Mouse (Mus musculus) cerebellum, postnatal 36 days (tissue): ENCODE measurements around the gene Armc10.
"Not testable (repeated sequence)": the region's sequence is repeated elsewhere in the genome, so short reads cannot be mapped to it uniquely, and the experiment has no call there.

Source experiments
- DNase-seq, 2 experiments: peaks; one replicate each; pipeline ENCODE4 v3.0.0; 2021 to 2022; ENCODE audit warnings: mixed read lengths in 2 of 2

Gene Armc10

DNA sequence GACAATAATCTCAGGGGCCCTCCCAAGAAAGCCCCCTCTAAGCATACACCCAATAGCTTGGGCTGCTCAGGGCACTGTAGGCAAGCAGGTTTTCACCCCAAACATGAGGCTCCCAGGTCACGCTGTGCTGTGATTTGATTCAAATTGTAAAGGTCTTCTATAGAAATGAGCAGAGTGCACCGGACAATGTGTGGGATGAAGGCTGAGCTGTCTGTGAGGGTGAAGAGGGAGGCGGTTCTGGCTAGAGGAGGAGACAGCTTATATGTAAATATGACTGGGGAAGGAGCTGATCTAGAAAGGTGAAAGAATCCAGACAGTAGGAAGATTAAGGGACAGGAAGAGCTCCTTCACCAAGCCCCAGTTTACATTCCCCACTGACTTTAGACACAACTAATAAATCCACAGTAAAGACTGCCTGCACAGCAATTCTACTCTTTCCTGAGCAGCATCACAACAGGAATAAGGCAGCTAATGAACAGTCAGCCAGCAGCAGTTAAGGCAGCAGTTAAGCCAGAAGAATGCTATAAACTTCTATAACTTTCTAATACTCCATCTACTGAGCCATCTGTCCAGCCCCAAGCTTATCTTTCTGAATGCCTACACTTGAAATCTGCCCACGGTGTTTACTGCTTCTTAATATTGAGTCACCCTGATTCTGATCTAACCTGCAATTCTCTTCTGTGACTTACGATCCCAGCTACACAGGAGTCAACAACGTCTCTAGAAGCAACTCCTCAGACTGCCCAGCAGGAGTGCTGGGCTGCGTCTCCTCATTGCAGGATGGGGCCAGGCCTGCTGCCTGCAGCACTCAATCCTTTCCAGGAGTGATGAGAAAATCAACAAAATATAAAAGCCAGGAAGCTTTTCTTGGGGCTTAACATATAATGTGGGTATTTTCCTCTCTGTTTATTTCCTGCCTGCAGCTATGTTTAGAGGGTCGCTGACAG lies 21.9 kb downstream of the Armc10 start:
- DNase-seq: no peak

DNA sequence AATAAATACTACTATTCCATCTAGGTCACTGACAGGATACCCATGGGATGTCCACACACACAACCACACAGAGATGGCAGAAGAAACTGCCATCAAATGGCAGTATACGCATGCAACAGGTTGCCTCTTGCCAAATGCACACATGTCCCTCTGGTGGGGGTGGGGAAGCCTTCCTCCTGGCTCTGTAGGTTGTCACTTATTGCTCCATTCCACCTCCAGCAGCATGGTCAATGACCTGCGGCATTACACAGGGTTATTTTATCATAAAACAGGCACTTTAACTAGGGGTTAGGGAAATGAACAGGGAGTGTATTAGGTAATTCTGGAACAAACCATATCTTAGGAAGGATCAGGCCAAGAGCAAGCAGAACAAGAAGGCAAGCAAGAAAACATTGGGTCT lies 23.7 kb downstream of the Armc10 start:
- no peak for DNase-seq

DNA sequence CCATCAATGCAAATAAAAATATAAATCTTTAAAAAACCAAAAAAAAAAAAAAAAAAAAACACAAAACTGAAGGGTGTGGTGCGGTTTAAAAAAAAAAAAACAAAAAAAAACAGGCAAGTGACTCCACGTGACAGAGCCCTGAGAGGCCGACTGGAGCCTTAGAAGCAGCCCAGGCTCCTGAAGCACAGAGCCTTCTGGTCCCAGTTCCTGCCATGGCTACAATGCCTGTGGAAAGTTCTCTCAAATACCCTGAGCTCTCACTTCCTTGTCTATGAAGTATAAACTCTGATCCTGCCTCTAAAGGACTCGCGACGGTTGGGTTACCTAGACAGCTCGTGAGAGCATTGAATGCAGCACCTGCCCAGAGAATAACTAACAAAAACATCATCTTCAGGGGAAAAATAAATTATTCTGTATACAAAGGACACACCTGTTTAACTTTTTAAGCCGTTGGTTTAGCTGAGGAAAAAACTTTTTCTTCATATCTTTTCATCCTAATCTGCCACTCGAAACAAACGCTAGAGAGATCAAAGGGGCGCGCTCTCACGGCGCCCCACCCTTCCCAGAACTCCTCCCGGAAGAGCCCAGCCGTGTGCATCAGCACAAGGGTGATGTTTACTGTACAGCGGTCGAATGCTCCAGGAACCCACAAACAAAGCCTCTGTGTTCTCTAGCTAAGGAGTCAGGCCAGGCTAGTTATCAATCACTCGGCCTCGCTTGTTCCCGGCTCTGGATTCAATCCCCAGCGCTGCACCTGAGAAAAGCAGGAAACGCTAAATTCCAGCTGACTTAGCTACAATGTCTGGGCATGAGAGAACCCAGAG lies 27.4 kb downstream of the Armc10 start:
- DNase-seq: no peak

DNA sequence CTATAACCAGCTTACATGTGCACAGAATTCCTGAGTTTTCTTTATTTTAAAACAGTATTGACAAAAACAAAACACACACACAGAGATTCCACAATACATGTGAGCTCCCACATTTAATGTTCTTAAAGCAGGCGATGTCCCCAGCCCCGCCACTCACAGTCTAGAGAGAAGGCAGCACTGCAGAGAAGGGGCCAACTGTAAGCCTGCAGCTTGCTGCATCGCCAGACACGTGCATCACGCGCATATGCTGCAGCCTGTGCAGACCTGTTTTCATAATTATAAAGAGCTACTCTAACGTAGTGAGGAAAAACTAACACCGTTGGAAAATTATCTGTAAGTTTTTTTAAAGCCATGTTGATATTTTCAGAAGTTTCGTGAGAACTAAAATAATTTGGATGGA lies 28.1 kb downstream of the Armc10 start:
- DNase-seq: no peak

DNA sequence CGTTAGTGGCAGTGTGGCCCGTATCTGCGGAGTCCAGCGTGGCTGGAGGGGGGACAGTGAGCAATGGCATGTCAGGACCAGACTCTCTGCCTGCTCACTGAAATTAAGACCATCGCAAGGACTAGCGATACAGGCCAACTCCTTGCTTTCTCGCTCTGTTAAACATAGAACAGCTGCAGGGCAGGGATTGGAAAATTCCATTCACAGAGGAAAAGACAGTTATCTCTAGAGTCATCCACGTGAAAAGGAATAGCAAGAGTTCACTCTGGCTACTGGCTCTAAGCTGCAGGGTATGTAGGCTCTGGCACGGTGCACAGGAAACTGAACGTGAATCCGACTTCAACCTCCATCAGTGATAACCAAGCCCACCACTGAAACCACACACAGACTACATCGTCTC lies 29.4 kb downstream of the Armc10 start:
- no peak for DNase-seq

DNA sequence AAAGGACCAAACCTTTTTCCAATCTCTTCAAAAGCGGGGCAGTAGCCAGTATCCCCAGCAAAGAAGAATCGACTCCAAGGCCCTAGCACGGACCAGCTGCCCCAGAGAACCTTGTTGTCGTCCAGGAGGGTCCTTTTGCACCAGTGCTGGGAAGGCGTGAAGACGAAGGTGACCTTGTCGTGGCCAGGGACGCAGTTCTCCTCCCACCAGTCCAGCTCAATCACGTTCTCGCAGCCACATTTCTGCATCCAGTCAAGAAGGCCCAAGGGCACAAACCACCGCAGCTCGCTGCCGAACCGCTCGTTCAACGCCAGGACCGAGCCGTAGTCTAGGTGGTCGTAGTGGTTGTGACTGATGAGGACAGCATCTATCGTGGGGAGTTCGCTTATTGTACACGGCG lies 29.9 kb downstream of the Armc10 start:
- no peak for DNase-seq

DNA sequence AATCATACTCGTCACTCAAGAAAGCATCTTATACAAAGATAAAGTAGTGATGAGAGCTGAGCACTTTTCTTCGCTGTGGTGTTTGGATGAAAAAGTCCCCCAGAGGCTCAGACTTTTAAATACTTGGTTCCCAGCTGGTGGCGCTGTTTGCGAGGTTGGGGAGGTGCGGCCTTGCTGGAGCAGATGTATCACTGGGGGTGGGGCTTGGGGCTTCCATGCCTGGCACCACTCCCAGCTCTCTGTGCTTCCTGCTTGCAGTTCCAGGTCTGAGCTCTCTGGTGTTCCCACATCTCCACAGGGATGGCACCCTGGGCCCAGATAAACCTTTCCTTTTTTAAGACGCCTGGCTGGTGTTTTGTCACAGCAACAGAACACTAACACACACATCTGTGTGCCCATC lies 32.3 kb downstream of the Armc10 start:
- no peak for DNase-seq

DNA sequence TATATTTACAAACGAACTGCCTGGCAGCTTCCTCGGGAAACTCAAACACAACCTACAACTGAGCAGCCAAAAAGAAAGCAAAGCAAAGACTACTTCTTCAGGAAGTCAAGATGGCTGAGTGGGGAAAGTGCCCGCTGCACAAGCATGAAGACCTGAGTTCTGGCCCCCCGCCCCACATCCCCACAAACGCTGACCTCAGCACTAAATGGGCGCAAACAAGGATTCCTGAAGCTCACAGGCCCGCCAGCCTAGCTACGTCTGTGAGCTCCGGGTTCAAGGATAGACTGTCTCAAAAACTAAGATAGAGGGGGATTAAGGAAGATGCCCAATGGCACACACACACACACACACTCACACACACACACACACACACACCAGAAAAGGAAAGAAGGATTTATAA lies 32.8 kb downstream of the Armc10 start:
- DNase-seq: no peak

DNA sequence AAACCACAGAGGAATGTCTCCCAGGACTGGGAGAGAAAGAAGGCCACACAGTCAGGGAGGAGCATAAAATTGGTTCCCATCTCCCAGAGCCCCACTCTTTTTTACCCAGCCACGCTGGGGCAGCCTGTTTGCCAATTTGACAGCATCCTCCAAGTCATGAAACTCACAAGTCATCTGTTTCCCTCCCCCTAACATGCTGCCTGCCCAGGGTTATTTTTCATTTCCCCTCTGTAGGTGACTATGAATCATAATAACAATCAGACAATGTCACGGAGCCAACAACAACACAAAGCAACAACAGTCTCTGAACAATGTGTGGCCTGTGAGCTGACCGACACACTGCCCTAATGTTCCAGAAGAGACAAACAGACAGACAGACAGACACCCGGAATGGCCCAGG lies 34.4 kb downstream of the Armc10 start:
- DNase-seq: no peak

DNA sequence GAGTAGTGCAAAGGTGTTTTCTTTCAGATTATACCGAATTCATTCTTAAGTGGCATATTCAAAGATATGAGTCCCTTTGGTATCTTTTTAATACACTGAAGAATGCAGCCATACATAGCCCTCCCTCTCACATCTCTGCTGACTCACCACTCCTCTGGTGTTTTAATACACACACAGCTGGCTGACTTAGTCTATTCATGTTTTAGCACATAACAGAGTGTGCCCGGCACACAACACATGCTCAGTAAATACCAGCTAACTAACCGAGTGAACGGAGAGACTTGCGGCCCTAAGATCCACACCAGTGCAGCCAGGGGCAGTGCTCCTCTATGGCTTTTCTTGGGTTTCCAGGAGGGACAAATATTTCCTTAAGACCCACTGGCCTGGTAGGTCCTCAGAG lies 35.3 kb downstream of the Armc10 start:
- no peak for DNase-seq

DNA sequence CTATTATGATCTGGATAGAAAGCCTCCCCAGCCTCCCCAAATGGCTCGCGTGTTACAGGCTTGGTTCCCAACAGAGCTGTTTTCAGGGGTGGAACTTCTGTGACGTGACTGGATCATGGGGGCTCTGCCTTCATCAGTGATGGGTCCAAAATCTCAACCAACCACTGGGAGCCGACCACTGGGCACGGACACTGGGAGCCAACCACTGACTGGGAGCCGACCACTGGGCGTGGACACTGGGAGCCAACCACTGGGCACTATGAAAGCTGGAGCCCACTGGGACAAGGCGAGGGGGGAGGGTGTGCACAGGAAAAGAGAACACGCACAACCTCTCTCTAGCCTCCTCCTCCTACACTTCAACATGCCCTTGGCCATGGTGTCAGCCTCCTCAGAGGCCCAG lies 38.2 kb downstream of the Armc10 start:
- DNase-seq: no peak

DNA sequence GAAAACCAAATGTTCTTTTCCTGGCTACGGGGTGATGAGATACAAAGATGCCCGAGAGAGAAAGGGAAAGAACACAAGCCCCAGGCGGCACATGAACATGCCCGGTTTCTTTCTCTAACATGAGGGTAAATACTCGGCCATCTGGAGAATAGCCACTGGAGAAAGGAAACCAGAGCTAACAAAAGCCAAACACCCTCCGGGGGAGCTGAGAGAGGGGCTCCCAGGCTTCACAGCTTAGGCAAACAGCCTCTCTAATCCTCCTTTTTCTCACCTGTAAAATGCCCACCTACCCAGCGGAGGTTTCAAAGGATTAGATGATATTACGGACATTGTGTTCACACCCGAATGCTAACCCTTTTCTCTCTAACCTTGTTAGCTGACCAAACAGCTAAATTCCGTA lies 39.4 kb downstream of the Armc10 start:
- DNase-seq: no peak

DNA sequence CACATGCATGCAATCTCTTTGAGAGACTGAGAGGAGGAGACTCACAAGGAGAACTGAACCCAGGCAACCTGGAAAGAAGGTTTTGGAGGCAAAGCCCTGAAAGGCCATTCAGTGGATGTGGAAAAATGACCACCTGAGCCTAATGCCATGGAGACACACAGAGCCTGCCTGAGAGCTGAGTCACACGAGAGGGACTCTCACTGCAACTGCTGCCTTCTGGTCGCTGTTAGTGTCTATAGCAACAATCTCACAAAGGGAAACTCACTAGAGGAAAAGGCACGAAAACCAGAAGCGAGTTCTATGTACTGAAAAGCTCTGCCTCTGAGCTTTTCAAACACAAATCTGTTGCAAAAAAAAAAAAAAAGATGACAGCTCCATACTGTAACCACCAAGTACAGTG lies 41.4 kb downstream of the Armc10 start:
- DNase-seq: no peak

DNA sequence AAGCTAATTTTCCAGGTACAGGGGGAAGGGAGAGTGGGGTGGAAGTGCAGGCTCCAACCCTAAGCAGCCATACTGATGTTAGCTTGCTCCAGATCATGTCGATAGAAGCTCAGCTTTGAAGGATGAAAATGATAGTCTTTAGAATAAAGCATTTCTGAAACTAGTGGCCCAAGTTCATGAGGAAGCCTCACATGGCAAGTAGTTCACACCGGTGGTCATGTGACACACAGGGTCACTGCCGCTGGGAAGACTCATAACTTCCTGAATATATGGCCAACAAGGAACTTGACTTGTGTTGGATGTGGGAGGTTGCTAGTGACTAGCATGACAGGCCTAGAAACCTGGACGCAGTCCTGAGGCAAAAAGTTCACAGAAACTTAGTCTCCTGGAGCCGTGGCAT lies 46.6 kb downstream of the Armc10 start:
- no peak for DNase-seq

DNA sequence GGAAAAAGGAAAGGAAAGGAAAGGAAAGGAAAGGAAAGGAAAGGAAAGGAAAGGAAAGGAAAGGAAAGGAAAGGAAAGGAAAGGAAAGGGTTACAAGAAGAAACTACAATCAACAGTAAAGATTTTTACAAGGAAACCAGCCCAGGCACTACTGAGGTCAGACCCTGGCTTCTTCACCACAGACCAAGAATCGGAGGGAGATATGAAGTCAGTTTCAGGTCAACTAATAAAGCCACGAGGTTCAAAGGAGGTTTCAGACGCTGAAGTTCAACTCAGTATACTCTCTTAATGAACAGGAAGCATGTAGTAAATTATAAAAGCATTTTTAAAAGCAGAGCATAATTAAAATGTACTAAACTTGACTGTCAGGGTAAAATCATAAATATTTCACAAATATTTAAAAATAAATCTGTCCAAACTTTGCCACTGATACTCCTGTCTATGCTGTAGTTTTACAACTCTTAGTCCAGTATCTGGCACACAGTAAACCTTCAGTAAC lies 47.8 kb downstream of the Armc10 start:
- DNase-seq: no peak

DNA sequence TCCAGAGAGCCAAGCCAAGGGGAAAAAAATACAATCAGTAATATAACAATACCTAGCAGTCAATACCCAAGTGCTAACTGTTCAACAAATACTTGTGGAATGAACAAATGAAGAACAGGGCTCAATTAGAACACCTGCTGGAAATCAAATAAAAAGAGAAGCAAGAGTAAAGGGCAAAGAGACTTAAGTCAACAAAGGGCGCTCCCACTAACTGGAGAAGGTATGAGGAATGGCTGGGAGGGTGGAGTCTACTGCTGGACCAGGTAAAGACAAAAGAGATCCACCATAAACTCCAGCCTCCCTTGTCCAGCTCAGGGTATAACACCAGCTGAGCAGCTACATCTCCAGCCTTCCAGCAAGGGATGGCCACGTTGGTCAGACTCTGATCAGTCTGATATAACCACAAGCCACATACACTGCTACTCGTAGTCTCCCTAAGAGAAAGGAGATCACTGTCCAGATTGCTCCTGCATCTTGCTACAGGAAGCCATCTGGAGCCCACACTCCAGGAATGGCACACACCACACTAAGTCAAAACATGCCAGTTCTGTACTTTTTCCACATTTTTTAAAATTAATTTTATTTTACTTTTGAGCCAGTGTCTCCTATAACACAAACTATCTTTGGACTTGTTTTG lies 49.4 kb downstream of the Armc10 start:
- DNase-seq: no peak

DNA sequence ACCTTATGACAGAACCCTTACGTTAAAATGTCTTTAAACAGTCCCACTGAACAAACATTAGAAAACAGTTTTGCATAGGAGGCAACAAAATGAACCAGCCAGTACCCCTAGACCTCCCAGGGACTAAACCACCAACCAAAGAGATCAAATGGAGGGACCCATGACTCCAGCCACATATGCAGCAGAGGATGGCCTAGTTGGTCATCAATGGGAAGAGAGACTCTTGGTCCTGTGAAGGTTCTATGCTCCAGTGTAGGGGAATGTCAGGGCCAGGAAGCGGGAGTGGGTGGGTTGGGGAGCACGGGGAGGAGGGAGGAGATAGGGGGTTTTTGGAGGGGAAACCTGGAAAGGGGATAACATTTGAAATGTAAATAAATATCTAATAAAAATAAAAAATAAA lies 53.9 kb downstream of the Armc10 start:
- not testable (repeated sequence) for DNase-seq

DNA sequence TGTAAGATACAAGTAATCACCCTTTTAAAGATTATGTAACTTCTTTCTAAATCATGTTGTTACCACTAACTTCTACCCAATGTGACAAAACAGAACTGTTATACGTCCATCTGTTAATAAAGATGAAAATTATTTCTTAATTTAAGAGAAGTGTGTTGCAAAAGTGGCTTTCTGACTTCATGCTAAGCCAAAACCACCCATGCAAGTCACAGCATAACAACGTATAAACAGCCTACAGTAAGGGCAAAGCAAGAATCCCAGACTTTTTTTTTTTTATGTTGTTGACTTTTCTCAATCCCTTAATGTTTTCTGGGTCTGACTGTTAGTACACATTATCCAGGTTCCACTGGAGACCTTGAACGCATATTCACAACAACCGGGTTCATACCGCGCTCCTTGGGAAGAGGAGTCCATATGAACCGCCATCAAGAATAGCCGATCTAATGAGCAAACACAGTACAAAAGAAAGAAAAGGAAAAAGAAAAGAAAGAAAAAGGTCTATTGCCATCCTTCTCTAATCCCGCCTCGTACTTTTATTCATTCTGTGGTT lies 54.7 kb downstream of the Armc10 start:
- DNase-seq: peak in 1 of 2 experiments; percentile 14

DNA sequence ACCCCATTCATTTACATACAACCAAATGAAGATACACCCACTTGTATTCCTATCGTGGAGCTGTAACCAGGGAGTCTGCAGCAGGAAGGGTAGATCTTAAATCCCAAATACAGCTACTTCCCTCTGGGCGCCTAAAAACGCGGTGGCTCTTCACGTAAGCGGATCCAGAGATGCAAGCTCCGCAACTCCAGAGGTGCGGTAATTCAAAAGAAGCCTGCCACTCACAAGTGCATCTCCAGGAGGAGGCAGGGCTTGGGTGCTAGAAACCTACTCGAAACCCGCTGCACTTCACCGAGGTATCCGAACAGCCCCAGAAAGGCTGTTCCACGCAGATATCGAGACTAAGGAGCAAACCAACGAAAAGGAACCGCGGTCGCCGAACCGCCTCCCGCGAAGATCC lies 55.3 kb downstream of the Armc10 start:
- DNase-seq: no peak

DNA sequence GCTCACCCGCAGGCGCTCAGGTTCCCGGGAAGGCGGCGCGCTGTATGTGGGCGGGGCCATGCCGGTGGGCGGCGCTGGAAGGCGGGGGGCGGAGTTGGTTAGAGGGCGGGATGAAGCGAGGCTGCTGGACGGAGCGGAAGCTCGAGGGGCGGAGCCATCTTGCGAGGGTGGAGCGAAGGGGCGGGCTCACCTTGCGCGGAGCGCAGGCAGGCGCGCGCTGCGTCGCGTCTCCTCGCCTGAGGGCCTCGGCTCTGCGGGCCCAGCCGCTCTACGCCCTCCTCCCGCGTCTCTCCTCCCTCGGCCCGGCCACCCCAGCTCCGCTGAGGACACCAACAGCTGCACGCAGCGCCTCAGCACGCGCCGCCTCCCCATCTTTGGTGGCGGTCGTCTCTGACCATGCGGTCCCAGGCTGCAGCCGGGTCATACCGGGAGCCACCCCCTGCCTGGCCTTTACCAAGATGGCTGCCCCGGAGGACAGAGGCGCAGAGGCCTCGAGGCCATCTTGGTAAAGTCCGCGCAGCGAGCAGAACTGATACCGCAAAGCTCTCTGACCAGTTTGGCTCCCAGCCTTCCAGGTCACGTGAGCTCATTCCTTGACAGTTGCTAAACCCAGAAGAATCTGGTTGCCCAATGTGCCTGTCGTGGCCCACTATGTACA lies 55.9 kb downstream of the Armc10 start, which contains the start of gene Napepld:
Napepld (minus strand) TSS at position 46 of the 658 bp plus-strand sequence.
- peak; percentile 97 to 99 for DNase-seq

DNA sequence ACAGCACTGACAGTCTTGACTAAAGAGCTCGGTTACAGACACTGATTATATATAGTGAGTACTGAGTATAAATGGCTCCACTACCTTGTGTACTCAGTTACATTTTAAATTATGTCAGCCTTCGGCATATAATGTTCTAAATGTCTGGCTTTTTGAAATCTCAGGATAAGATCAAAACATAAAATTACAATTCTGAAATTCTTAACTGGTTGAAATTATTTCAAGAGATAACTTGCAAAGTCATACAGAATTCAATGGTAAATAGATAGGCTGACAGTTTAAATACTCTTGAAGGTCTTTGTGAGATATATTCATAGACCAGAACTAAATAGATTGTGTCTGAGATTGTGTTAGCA lies 56.4 kb downstream of the Armc10 start:
- no peak for DNase-seq

DNA sequence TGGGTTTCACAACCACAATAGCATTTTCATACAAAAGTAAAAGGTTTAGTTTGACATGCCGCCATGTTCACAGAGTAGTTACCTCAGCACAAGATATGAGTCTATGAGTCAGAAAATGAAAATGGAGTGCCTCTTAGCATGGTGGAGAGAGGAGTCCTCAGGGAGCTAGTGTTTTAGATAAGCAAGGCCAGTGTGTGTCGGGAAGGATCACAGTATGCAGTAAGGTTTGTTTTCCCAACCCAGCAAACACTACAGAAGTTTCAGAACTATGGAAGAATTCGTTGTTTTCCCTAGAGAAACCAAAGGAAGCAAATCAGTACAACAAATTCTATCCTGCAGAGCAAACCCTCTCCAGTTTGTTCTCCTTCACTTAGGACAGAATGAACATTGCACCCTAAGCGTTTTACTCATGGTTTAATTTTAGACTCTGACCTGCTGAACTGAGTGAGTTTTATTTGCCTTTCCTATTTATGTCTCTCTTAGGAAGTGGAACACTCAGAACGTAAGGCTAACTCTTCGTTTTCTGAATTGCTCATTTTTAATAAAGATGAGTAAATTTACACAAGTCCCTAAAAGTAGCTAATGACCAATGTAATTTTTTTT lies 57.4 kb downstream of the Armc10 start:
- no peak for DNase-seq
